Mouse (Mus musculus): ENCODE measurements around the gene Gm20403.

DNA sequence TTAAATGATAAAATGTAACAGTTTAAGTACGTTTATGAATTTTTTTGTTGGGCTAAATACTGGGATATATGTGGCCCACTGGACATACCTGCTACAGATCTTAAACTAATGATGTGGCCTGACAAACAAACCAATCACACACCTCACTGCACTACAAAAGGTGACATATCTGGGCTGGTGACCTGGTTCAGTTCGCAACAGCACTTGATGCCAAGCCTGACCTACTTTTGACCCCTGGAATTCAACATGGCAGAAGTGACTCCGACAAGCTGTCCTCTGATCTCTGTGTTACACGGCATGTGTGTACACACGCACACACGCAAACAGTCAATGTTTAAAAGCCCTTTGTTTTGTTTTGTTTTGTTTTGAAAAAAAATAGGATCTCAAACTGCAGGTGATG, 40.2 kb downstream of the Gm20403 start:
- TF ChIP-seq CTCF (IDR thresholded peaks at IDR 0.05; ENCODE audit: insufficient read depth, low read length) (no peak), POLR2A (IDR thresholded peaks at IDR 0.05; ENCODE audit: borderline replicate concordance, extremely low read depth, low read depth, low read length) (no peak)

All from lung, adult 2 months (tissue).